Mouse (Mus musculus) layer of hippocampus, adult 9-11 months (tissue): ENCODE results near the gene Gm45753.
"Not testable (repeated sequence)": the region's sequence is repeated elsewhere in the genome, so short reads cannot be mapped to it uniquely, and the experiment has no call there.

Experiments
- DNase-seq: peaks from one replicate; pipeline ENCODE4 v3.0.0; 2022

Gene Gm45753

DNA sequence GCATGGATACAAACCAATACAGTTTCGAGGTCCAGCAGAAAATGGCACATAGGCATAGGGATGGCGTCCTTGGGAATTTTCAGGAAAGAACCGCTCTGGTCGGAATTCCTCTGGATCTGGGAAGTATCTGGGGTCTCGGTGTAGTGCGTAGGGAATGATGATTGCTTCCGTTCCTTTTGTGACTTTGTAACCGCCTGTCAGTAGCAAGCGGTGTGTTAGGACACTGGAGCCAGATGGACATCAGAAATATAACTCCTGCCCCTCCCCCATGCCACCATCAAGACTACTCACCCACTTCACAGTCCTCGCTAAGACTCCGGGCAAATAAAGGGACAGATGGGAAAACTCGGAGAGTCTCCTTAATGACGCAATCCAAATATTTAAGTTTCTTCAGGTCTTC lies at the start of gene Gm45753:
TSS of gene Gm45753 (minus strand) at position 101 of the 400 bp plus-strand sequence.
- no peak for DNase-seq

GRCm38 (mm10) chr8:45355809-45356208 lies 47.5 kb upstream of the Gm45753 start:
- DNase-seq, result no peak

- DNase-seq, result peak; percentile 54
Measured at GRCm38 (mm10) chr8:45345031-45345430, 36.8 kb upstream of the Gm45753 start.

GRCm38 (mm10) chr8:45344298-45344697 lies 36.0 kb upstream of the Gm45753 start:
- no peak for DNase-seq

DNA sequence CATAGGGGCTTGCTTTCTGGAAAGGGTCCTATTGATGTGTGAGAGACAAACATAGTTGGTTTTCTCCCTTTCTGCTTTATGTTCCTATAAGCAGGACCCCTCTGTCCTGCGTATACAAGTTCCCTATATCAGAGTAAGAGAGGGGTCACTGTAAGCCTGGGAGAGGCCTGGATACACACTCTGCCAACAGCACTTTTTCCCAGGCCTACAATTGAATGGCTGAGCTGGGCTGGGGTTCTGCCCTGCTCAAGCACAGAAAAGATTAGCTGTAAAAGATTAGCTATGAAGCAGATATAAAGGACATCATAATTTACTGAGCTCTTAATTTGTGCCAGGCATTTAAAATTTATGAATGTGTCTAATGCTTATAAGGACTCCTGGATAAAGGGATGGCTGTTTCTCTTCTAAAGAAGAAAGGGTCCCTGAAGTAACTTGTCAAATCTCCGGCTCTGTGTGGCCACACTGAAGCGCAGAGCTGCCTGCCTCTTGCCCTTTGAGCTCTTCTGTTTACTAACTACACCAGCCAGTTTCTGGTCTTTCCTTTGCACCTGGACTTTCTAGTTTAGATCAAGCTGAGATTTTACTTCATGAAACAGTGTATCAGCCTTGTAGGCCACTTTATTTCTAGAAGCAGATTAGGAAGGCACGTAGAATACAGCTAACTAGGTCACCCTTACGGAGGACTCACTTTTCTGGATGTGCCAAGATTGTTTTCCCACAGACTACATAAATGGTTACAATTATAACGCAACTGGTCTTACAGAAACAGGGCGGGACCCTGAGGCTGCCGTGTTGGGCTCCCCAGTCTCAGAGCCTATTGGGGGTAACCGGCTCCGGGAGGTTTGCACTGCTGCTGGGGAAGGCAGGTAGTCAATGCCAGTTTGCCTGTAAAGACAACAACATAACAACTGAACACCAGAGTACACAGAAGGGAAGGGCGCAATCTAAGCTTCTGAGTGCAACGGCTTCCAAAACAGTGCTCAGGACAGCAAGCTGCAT lies 33.7 kb upstream of the Gm45753 start:
- DNase-seq, result no peak

GRCm38 (mm10) chr8:45333493-45333892 lies 25.2 kb upstream of the Gm45753 start:
- peak; percentile 23 for DNase-seq

DNA sequence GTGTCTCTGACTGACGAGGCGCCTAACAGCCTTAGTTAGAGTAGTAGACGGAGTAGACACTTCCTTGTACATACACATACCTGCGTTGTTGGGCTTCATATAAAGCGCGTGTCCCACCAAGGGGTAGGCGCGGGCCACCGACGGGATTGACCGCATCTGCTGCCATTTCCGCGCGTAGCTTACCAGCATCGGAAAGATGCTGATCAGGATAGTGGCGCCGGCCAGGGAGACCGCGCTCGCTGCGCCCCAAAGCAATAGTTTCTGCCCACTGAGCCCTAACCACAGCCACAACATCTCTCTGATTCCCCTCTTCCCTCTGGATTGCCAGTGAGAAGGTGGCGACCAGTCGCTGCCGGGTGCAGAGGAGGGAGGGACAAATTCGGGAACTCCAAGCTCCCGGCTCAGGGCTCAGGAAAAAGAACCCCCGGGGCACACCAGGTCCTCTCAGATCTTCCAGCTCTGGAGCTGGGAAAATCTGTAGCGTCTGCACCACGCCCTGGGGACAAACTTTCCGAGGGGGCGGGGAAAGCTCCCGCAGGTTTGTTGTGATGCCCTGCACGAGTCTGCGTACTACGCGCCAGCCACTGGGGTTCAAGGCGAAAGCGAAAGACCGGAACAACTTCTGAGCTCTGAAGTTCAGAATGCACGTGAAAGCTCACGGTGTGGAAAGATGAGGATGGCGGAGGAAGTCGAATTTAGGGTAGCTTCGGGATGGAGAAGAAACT lies 24.6 kb upstream of the Gm45753 start, which contains the start of gene Cyp4v3:
TSS of gene Cyp4v3 (minus strand) at position 532 of the 725 bp plus-strand sequence.
- DNase-seq, result peak; percentile 44

GRCm38 (mm10) chr8:45330856-45331255 lies 22.6 kb upstream of the Gm45753 start:
- no peak for DNase-seq

- no peak for DNase-seq
Measured at GRCm38 (mm10) chr8:45329206-45329980, 21.1 kb upstream of the Gm45753 start.

GRCm38 (mm10) chr8:45327076-45327475 lies 18.8 kb upstream of the Gm45753 start:
- not testable (repeated sequence) for DNase-seq

DNA sequence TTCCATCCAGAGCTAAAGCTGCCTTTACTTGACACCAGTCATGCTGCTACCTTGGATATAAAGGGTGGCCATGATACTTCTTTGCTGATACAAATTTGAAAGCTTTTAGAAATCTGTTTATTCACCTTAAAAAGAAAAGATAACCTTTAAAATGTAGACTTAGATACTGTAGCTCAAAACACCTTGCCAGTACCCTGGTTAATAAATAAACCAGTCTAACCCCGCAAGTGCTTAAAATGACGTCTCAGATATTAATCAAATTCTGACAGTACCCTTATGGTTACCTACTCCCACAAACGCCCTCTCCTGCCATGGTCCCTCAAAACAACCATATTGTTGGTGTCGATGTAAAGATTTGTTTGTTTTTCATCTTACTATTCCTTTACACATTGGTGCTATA lies 15.9 kb upstream of the Gm45753 start:
- no peak for DNase-seq

- no peak for DNase-seq
Measured at GRCm38 (mm10) chr8:45321365-45321764, 13.1 kb upstream of the Gm45753 start.

DNA sequence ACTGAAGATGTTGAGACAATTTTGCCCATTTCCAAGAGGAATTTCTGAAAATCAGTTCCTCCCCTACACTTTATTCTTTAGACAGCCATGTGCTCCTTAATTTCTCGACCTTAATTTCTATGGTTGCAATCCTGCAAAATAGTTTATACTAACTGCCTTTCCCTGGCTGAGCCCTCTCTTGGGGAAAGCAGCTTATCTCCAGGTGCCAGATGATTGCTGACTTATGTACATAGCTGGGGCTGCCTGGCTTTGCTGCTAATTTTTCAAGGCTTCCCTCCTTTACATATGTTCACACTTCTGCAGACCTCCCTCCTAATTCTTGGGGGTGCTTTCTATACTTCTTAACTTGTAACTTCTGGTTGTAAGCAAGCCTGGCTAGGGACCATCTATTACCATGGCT lies 12.7 kb upstream of the Gm45753 start:
- DNase-seq, result no peak

DNA sequence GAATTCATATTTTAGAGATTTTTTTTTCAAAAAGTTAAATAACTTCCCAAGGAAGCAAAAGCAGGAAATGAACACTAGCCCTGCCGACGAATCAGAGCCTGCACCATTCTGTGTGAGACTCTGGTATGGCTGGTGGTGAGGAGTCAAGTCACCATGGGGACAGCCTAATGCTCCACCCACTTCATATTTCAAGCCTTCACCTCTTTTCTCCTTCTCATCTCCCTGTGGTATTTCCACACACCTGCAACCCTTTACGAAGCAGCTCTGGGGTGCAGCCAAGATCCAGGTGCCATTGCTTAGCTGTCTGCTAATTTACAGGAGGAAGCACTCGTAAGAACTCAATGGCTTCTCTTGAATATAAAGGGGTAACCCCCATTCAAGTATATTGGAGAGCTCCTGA lies 2.7 kb upstream of the Gm45753 start:
- DNase-seq, result no peak

DNA sequence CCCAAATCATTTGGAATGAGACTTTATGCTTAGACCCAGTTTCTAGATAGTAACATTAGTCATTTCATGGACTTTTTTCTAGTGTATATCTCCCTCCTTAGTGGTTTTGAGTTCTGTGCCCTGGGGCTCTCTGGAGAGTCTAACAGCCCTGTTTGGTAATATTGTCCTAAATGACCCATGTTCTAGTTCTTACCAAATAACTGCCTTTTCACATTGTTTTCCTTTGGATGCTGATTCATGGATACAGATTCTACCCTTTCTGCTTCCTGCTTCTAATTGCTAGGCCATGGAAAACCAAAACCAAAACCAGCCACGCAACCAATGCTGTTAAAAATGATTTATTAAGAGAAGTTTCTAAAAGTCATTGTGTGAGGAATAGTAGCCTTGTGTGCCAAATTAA lies 2.8 kb downstream of the Gm45753 start:
- DNase-seq, result no peak

GRCm38 (mm10) chr8:45304354-45304753 lies 3.9 kb downstream of the Gm45753 start:
- DNase-seq, result no peak

GRCm38 (mm10) chr8:45302390-45302789 lies 5.9 kb downstream of the Gm45753 start:
- DNase-seq, result peak; percentile 5

DNA sequence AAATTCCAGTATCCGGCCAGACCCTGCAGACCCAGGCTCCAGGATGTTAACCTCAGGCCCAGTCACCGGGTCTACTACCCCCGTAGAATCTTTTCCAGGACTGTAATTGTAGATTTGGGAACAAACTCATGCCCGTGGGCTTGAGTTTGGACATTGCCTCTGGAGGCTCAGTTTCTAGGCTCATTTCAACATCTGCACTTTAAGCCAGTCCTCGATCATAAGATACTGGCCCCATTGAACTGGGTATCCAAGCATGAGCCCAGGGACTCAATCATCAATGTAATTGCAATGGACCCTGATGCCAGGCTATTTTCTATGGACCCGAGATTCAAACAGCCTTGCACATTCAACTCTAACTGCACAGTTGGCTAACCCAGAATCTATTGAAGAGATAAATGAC lies 13.0 kb downstream of the Gm45753 start:
- no peak for DNase-seq

- DNase-seq, result no peak
Measured at GRCm38 (mm10) chr8:45294687-45295086, 13.6 kb downstream of the Gm45753 start, which contains the start of gene Klkb1. Gene Klkb1, minus strand, starts transcription at chr8:45294859.

- peak; percentile 71 for DNase-seq
Measured at GRCm38 (mm10) chr8:45291790-45292189, 16.5 kb downstream of the Gm45753 start.

GRCm38 (mm10) chr8:45281630-45282029 lies 26.6 kb downstream of the Gm45753 start:
- no peak for DNase-seq

- no peak for DNase-seq
Measured at GRCm38 (mm10) chr8:45277453-45277852, 30.8 kb downstream of the Gm45753 start.

GRCm38 (mm10) chr8:45274317-45274716 lies 33.9 kb downstream of the Gm45753 start:
- no peak for DNase-seq
